Mouse (Mus musculus) forebrain, embryonic 15.5 days (tissue): ENCODE results near the gene Tex2. TPM values are rescaled to one million over a fixed set of nuclear protein-coding genes. Genes with fewer than 3 reads are reported as not detected.
"Not testable (repeated sequence)": the region's sequence is repeated elsewhere in the genome, so short reads cannot be mapped to it uniquely, and the experiment has no call there.

Experiments
- ATAC-seq: fragments of 200-750 bp; cut with Nextera tagmentation; replicated peaks from 2 replicates; pipeline ENCODE4 v1.8.0; 2017; ENCODE audit warnings: mild to moderate bottlenecking, moderate TSS enrichment, moderate library complexity
- H3K27ac ChIP-seq: fragments of 300-500 bp; sonication (generic); replicated peaks from 2 replicates; pipeline ENCODE4 v1.5.1; 2015; ENCODE audit warnings: mild to moderate bottlenecking, inconsistent platforms
- H3K27me3 ChIP-seq: fragments of 300-500 bp; sonication (generic); 2 replicates; pipeline ENCODE4 v1.6.1; 2015; ENCODE audit warnings: inconsistent platforms
- H3K36me3 ChIP-seq: fragments of 300-500 bp; sonication (generic); 2 replicates; pipeline ENCODE4 v1.6.1; 2015; ENCODE audit warnings: mild to moderate bottlenecking, inconsistent platforms
- H3K4me1 ChIP-seq: fragments of 300-500 bp; sonication (generic); 2 replicates; pipeline ENCODE4 v1.6.1; 2015; ENCODE audit warnings: inconsistent platforms
- H3K4me2 ChIP-seq: fragments of 300-500 bp; sonication (generic); replicated peaks from 2 replicates; pipeline ENCODE4 v1.6.1; 2015; ENCODE audit warnings: mild to moderate bottlenecking, inconsistent platforms
- H3K4me3 ChIP-seq: fragments of 300-500 bp; sonication (generic); 2 replicates; pipeline ENCODE4 v1.5.1; 2015; ENCODE audit warnings: mild to moderate bottlenecking, inconsistent platforms
- H3K9ac ChIP-seq: fragments of 300-500 bp; sonication (generic); replicated peaks from 2 replicates; pipeline ENCODE4 v1.6.1; 2015; ENCODE audit warnings: mild to moderate bottlenecking, inconsistent platforms
- H3K9me3 ChIP-seq: fragments of 300-500 bp; sonication (generic); 2 replicates; pipeline ENCODE4 v1.6.1; 2016; ENCODE audit warnings: inconsistent platforms
- WGBS: fragments of 180-500 bp; shearing (Covaris S2); methylation state at CpG from one replicate; pipeline ENCODE4 v1.1.7; 2015; ENCODE audit warnings: mixed read lengths; 5-methylcytosine and 5-hydroxymethylcytosine counted together
- polyA plus RNA-seq: library from polyadenylated mRNA; unstranded; fragments of >200 nt; fragmentation: Nextera tagmentation; extraction: Ambion mirVana; gene quantifications from 2 replicates; pipeline ENCODE4 v1.2.1, GENCODE M21; 2015

The Tex2 gene
- polyA plus RNA-seq, 1 experiment from 2014 or later: 15.2 TPM

DNA sequence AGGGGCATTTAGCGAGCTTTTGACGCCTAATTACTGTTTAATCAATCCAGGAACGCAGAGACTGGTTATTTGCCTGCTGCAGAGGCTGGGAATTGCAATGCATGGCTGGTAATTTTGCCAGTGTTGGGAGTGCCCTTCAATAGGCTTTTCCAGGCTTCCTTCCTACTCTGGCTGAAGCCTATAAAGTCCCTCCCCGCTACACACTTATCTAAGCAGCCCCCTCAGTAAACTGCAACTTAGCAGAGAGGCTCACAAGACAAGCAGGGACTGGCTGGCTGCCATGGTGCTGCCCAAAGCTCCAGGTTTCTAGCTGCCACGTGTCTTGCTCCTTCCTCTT lies 26.1 kb upstream of the Tex2 start:
- Histone ChIP-seq H3K4me1 (peaks cover 23% of the 10 kb centered on the region), H3K9ac (no peak overlapping the region), H3K27me3 (no peaks in the 10 kb centered on the region), H3K9me3 (no peaks in the 10 kb centered on the region), H3K4me2 (no peak overlapping the region), H3K27ac (peak overlapping the region; percentile 59), H3K4me3 (no peak overlapping the region), H3K36me3 (no peaks in the 10 kb centered on the region)
- WGBS: 7% methylated on average over 5 of the region's 5 CpGs
- ATAC-seq: peak; percentile 90

DNA sequence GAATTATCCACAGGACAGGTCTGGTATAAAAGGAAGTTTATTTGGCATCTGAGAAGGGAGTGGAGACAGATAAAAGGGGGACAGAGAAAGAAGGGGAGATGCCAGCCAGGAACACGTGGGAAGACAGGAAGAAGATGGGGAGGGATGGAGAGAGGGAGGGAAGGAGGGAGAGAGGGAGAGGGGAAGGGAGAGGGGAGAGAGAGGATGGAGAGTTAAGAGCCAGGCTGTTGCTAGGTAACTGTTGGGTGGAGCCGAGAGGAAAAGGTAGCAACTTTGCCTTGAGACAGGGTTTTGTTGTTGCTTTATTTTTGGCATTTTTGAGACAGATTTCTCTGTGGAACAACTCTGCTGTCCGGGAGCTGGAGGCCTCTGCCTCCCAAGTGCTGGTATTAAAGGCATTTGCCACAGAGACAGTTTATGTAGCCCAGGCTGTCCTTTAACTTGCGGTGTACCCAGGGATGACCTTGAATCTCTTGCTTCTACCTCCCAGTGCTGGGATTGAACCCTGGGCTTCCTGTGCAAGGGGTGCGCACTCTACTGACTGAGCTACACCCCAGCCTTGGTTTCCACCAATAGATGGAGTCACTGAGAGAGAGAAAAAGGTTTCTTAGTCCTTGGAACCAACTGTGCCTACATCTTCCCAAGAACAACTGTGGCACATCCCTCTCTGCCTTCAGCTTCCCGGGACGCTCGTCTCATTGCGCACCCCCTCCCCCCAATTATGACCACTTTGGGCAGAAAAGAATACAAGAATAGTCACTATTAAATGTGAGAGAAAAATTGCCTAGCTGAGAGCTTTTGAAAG lies 25.5 kb upstream of the Tex2 start:
- H3K4me3 ChIP-seq: no peak overlapping the region
- H3K27ac ChIP-seq: peak overlapping the region; percentile 59
- no peak overlapping the region for H3K4me2 ChIP-seq
- WGBS: 24% methylated on average over 9 of the region's 9 CpGs
- H3K9me3 ChIP-seq: no peaks in the 10 kb centered on the region
- H3K27me3 ChIP-seq: no peaks in the 10 kb centered on the region
- H3K9ac ChIP-seq: no peak overlapping the region
- peak; percentile 54 for ATAC-seq
- no peaks in the 10 kb centered on the region for H3K36me3 ChIP-seq
- H3K4me1 ChIP-seq: peaks cover 23% of the 10 kb centered on the region

DNA sequence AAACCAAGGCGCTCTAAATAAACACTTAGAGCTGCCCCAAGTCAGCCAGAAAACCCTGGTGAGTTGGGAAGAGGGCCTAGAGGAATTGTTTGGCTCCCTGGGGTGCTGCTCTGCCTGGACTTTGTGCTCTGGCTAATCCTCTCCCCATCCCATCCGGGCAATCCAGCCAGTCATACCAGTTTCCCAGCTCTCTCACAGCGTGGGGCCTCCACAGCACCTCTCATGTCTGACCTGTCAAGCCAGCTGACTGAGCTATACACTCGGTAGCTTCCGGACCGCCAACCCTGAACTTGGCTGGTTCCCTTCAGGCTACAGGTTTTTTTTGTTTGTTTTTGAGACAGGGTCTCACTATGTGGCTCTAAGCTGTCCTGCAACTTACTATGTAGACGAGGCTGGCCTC lies 24.5 kb upstream of the Tex2 start:
- no peak for ATAC-seq
- H3K9ac ChIP-seq: no peak overlapping the region
- no peaks in the 10 kb centered on the region for H3K36me3 ChIP-seq
- H3K9me3 ChIP-seq: no peaks in the 10 kb centered on the region
- H3K4me1 ChIP-seq: peaks cover 23% of the 10 kb centered on the region
- H3K4me3 ChIP-seq: no peak overlapping the region
- no peak overlapping the region for H3K27ac ChIP-seq
- H3K4me2 ChIP-seq: no peak overlapping the region
- no peaks in the 10 kb centered on the region for H3K27me3 ChIP-seq
- WGBS: 16% methylated on average over 7 of the region's 7 CpGs

DNA sequence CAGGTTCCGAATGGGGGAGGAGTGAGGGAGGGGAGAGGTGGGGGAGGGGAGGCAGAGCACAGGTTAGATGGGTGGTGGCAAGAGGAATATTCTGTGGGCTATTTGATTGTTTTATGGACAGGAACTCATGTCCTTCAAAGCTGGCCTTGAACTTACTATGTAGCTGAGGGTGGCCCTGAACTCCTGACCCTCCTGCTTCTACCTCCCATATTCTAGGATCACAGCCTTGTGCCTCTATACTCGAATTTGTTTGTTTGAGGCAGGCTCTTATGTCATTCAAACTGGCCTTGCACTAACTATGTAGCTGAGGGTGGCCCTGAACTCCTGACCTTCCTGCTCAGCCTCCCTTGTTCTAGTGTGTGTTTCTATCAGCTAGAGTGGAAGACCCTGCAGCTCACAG lies 22.7 kb upstream of the Tex2 start:
- Histone ChIP-seq H3K4me2 (no peak overlapping the region), H3K27me3 (no peaks in the 10 kb centered on the region), H3K36me3 (no peaks in the 10 kb centered on the region), H3K4me3 (no peak overlapping the region), H3K4me1 (peaks cover 23% of the 10 kb centered on the region), H3K27ac (no peak overlapping the region), H3K9ac (no peak overlapping the region), H3K9me3 (no peaks in the 10 kb centered on the region)
- no peak for ATAC-seq
- WGBS: 59% methylated on average over 2 of the region's 2 CpGs

DNA sequence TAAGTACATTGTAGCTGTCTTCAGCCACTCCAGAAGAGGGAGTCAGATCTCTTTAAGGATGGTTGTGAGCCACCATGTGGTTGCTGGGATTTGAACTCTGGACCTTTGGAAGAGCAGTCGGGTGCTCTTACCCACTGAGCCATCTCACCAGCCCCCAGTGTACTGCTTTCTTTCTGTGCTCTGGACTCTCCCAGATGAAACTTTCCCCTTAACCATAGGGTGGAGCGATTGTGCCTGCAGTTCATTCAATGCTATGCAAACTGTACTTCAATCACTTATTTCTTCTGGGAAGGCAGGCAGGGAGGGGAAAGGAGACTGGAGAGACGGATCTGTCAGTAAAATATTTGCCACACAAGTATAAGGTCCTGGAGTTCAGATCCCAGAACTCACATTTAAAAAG lies 21.0 kb upstream of the Tex2 start:
- not testable (repeated sequence) for H3K4me3 ChIP-seq, H3K27ac ChIP-seq, H3K36me3 ChIP-seq, H3K9ac ChIP-seq, H3K9me3 ChIP-seq, H3K27me3 ChIP-seq, ATAC-seq, H3K4me2 ChIP-seq
- WGBS: 95% methylated on average over 3 of the region's 3 CpGs
- peaks cover 16% of the 10 kb centered on the region for H3K4me1 ChIP-seq

DNA sequence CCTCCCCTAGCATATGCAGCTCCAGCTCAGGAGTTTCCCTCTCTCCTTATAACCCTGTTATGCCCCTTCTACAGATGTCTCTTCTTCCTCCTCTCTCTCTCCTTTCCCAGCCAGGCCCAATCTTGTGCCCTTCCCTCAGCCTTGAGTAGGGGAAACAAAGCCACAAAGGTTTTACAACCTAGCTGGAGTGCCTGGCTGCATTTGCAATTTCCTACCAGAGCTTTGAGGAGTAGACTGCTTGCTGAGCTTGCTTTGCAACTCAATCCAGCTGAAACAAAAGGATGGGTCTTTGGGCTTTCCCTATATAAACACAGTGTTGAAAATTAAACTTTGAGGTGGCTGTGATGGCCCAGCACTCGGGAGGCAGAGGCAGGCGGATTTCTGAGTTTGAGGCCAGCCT lies 20.2 kb upstream of the Tex2 start:
- H3K9ac ChIP-seq: no peak overlapping the region
- H3K36me3 ChIP-seq: no peaks in the 10 kb centered on the region
- no peak for ATAC-seq
- no peak overlapping the region for H3K4me2 ChIP-seq
- peaks cover 8% of the 10 kb centered on the region for H3K4me1 ChIP-seq
- H3K4me3 ChIP-seq: no peak overlapping the region
- WGBS: 92% methylated on average over 2 of the region's 2 CpGs
- no peak overlapping the region for H3K27ac ChIP-seq
- H3K9me3 ChIP-seq: no peaks in the 10 kb centered on the region
- no peaks in the 10 kb centered on the region for H3K27me3 ChIP-seq

DNA sequence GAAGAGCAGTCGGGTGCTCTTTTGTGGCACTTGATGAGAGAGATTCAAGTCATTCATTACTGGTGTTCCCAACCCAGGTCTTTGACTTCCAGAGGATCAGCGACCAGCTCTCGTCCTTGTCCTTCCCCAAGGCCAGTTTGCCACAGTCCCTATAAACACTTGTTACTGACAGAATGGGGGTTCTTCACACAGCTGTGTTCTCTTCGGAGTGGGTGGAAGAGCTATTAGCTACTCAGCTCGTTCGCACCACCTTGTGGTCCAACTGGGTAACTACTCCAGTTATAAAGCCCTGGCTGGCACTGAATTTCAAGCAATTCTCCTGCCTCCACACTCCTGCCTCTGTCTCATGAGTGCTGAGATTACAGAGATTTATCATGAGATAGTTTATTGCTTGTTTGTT lies 14.5 kb upstream of the Tex2 start:
- 0 out of 2 replicates have a peak, but pooled peaks have one; percentile 46 for ATAC-seq
- Histone ChIP-seq H3K27me3 (no peaks in the 10 kb centered on the region), H3K4me2 (no peak overlapping the region), H3K27ac (no peak overlapping the region), H3K4me3 (no peak overlapping the region), H3K9ac (no peak overlapping the region), H3K4me1 (no peaks in the 10 kb centered on the region), H3K36me3 (no peaks in the 10 kb centered on the region), H3K9me3 (no peaks in the 10 kb centered on the region)
- 17% methylated on average over 6 of the region's 6 CpGs for WGBS

DNA sequence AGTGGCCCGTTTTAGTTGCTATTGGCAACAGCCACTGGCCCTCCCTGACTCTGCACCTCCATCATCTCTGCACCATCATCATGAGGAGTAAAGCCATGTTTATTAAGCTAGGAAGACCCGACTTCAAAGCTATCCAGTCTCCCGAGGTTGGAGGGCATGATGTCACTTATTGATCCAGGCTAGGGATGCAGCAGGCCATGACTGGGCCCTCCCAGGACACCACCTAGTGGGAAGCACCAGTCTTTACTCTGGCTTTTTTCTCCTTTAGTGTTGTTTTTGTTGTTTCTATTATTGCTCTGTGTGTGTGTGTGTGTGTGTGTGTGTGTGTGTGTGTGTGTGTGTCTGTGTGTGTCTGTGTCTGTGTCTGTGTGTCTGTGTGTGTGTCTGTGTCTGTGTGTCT lies 12.4 kb upstream of the Tex2 start:
- Histone ChIP-seq H3K27me3 (no peaks in the 10 kb centered on the region), H3K4me1 (no peaks in the 10 kb centered on the region), H3K27ac (no peak overlapping the region), H3K4me3 (no peak overlapping the region), H3K9ac (no peak overlapping the region), H3K4me2 (no peak overlapping the region), H3K36me3 (no peaks in the 10 kb centered on the region), H3K9me3 (no peaks in the 10 kb centered on the region)
- 50% methylated on average over 3 of the region's 3 CpGs for WGBS
- no peak for ATAC-seq

DNA sequence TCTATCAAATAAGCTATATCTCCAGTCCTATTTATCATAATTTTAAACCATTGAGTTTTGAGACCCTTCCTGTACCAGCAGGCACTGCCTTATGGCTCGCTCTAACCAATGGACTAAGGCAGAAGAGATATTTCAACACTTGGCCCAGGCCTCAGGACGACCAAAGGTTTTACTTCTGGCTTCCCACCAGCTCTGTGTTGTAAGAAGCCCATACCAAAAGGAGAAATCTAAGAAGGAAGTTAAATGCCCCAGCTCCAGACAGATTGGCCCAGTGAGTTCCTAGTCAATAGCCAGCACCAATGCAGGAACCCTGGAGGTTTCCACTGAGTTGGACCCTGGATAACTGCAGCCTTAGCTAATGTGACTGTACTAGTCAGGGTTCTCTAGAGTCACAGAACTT lies 10.4 kb upstream of the Tex2 start:
- no peaks in the 10 kb centered on the region for H3K36me3 ChIP-seq
- 72% methylated on average over 2 of the region's 2 CpGs for WGBS
- H3K4me2 ChIP-seq: no peak overlapping the region
- no peak overlapping the region for H3K27ac ChIP-seq
- no peaks in the 10 kb centered on the region for H3K9me3 ChIP-seq
- no peaks in the 10 kb centered on the region for H3K4me1 ChIP-seq
- no peaks in the 10 kb centered on the region for H3K27me3 ChIP-seq
- no peak overlapping the region for H3K9ac ChIP-seq
- no peak overlapping the region for H3K4me3 ChIP-seq
- ATAC-seq: no peak

DNA sequence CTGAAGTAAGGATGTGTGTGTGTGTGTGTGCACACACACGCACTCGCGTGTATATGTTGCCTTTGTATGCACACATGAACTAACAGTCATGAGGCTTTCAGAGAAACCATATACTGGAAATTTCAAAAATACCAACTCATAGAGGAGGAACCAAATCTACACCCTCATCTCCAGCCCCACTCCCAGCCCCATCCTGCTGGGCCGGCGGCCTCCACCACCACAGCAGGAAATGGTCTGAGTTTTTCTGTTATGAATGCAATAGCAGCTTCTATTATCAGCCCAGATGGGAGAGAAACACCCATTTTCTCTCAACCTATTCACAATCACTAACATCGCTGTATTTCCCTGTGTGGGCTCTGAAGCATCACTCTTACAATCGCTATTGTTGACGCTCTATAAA lies 8.8 kb upstream of the Tex2 start:
- H3K4me1 ChIP-seq: no peaks in the 10 kb centered on the region
- 83% methylated on average over 8 of the region's 8 CpGs for WGBS
- no peaks in the 10 kb centered on the region for H3K27me3 ChIP-seq
- no peak overlapping the region for H3K4me2 ChIP-seq
- H3K9me3 ChIP-seq: no peaks in the 10 kb centered on the region
- H3K4me3 ChIP-seq: no peak overlapping the region
- H3K9ac ChIP-seq: no peak overlapping the region
- H3K27ac ChIP-seq: no peak overlapping the region
- H3K36me3 ChIP-seq: no peaks in the 10 kb centered on the region
- no peak for ATAC-seq

DNA sequence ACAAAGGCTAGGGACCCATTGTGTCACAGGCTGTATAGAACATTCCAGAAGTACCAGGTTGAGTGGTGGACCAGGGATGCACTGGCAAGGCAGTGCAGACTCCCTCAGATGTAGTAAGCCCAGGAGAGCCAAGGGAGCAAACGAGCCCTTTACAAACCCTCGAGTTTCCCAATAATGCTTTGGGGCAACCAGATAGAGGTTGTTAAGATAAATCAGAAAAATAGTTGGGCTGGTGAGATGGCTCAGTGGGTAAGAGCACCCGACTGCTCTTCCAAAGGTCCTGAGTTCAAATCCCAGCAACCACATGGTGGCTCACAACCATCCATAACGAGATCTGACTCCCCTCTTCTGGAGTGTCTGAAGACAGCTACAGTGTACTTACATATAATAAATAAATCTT lies 5.5 kb upstream of the Tex2 start:
- H3K4me2 ChIP-seq, H3K9me3 ChIP-seq, ATAC-seq, H3K9ac ChIP-seq, H3K27ac ChIP-seq, H3K4me3 ChIP-seq, H3K4me1 ChIP-seq, H3K36me3 ChIP-seq, H3K27me3 ChIP-seq: not testable (repeated sequence)
- WGBS: 84% methylated on average over 4 of the region's 4 CpGs

DNA sequence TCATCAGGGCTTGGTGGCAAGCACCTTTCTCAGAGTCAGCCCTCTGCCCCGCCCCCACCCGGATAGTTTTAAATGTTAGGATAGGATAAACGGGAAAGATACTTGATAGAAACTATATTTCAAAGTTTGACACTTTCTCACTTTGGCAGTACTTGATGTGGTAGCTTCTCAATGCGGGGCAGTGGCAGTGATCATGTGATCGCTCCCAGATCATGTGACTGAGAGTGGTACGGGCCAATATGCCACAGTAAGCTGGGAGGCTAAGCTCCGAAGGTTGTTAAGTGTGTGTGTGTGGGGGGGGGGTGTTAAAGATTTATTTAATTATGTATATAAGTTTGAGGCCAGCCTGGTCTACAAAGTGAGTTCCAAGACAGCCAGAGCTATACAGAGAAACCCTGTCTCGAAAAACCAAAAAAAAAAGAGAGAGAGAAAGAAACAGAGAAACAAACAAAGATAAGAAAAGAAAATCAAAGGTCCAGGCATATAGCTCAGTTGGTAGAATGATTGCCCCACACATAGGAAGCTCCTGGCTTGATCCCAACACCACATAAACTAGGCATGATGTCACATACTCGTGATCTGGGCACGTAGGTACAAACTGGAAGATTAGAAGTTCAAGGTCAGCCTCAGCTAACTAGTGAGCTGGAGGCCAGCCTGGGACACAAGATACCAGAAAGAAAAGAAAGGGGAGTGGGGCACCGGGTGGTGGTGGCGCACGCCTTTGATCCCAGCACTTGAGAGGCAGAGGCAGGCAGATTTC lies 4.8 kb upstream of the Tex2 start:
- no peak for ATAC-seq
- Histone ChIP-seq H3K4me3 (no peak overlapping the region), H3K27ac (no peak overlapping the region), H3K4me2 (no peak overlapping the region), H3K4me1 (peaks cover 6% of the 10 kb centered on the region; the same call in 1 of the 2 replicates), H3K9me3 (no peaks in the 10 kb centered on the region), H3K36me3 (no peaks in the 10 kb centered on the region), H3K27me3 (no peaks in the 10 kb centered on the region), H3K9ac (no peak overlapping the region)
- 85% methylated on average over 13 of the region's 13 CpGs for WGBS
